Mouse (Mus musculus) forebrain, embryonic 15.5 days (tissue): ENCODE measurements around the gene Smyd3. TPM values are rescaled to one million over a fixed set of nuclear protein-coding genes. Genes with fewer than 3 reads are reported as not detected.

Experiments used
- ATAC-seq: fragments of 200-750 bp; cut with Nextera tagmentation; replicated peaks from 2 replicates; pipeline ENCODE4 v1.8.0; 2017; ENCODE audit warnings: mild to moderate bottlenecking, moderate TSS enrichment, moderate library complexity
- H3K27ac ChIP-seq: fragments of 300-500 bp; sonication (generic); replicated peaks from 2 replicates; pipeline ENCODE4 v1.5.1; 2015; ENCODE audit warnings: mild to moderate bottlenecking, inconsistent platforms
- H3K27me3 ChIP-seq: fragments of 300-500 bp; sonication (generic); 2 replicates; pipeline ENCODE4 v1.6.1; 2015; ENCODE audit warnings: inconsistent platforms
- H3K36me3 ChIP-seq: fragments of 300-500 bp; sonication (generic); 2 replicates; pipeline ENCODE4 v1.6.1; 2015; ENCODE audit warnings: mild to moderate bottlenecking, inconsistent platforms
- H3K4me1 ChIP-seq: fragments of 300-500 bp; sonication (generic); 2 replicates; pipeline ENCODE4 v1.6.1; 2015; ENCODE audit warnings: inconsistent platforms
- H3K4me2 ChIP-seq: fragments of 300-500 bp; sonication (generic); replicated peaks from 2 replicates; pipeline ENCODE4 v1.6.1; 2015; ENCODE audit warnings: mild to moderate bottlenecking, inconsistent platforms
- H3K4me3 ChIP-seq: fragments of 300-500 bp; sonication (generic); 2 replicates; pipeline ENCODE4 v1.5.1; 2015; ENCODE audit warnings: mild to moderate bottlenecking, inconsistent platforms
- H3K9ac ChIP-seq: fragments of 300-500 bp; sonication (generic); replicated peaks from 2 replicates; pipeline ENCODE4 v1.6.1; 2015; ENCODE audit warnings: mild to moderate bottlenecking, inconsistent platforms
- H3K9me3 ChIP-seq: fragments of 300-500 bp; sonication (generic); 2 replicates; pipeline ENCODE4 v1.6.1; 2016; ENCODE audit warnings: inconsistent platforms
- WGBS: fragments of 180-500 bp; shearing (Covaris S2); methylation state at CpG from one replicate; pipeline ENCODE4 v1.1.7; 2015; ENCODE audit warnings: mixed read lengths; 5-methylcytosine and 5-hydroxymethylcytosine counted together
- polyA plus RNA-seq: library from polyadenylated mRNA; unstranded; fragments of >200 nt; fragmentation: Nextera tagmentation; extraction: Ambion mirVana; gene quantifications from 2 replicates; pipeline ENCODE4 v1.2.1, GENCODE M21; 2015

Gene Smyd3
- polyA plus RNA-seq, 1 experiment from 2014 or later, result 25.8 TPM

- Histone ChIP-seq H3K9me3 (no peaks in the 10 kb centered on the region), H3K36me3 (no peaks in the 10 kb centered on the region), H3K4me1 (no peaks in the 10 kb centered on the region), H3K27ac (no peak overlapping the region), H3K4me2 (no peak overlapping the region), H3K9ac (no peak overlapping the region), H3K4me3 (no peak overlapping the region), H3K27me3 (no peaks in the 10 kb centered on the region)
- no peak for ATAC-seq
- WGBS, result 97% methylated on average over 5 of the region's 5 CpGs
These were observed 486.3 kb downstream of the Smyd3 start for GRCm38 (mm10) chr1:179031581-179031980.

- Histone ChIP-seq H3K36me3 (no peaks in the 10 kb centered on the region), H3K4me3 (no peak overlapping the region), H3K9me3 (no peaks in the 10 kb centered on the region), H3K4me1 (no peaks in the 10 kb centered on the region), H3K27me3 (no peaks in the 10 kb centered on the region), H3K27ac (no peak overlapping the region), H3K9ac (no peak overlapping the region), H3K4me2 (no peak overlapping the region)
- WGBS, result 89% methylated on average over 4 of the region's 4 CpGs
- no peak for ATAC-seq
These were observed 491.2 kb downstream of the Smyd3 start for GRCm38 (mm10) chr1:179026614-179027013.

- no peaks in the 10 kb centered on the region for H3K36me3 ChIP-seq
- WGBS, result 81% methylated on average over 4 of the region's 4 CpGs
- ATAC-seq, result no peak
These were observed 492.7 kb downstream of the Smyd3 start for GRCm38 (mm10) chr1:179025169-179025568.

GRCm38 (mm10) chr1:179023486-179023885, 494.4 kb downstream of the Smyd3 start:
- Histone ChIP-seq H3K27ac (no peak overlapping the region), H3K4me3 (no peak overlapping the region), H3K9ac (no peak overlapping the region), H3K4me1 (no peaks in the 10 kb centered on the region), H3K36me3 (no peaks in the 10 kb centered on the region), H3K27me3 (no peaks in the 10 kb centered on the region), H3K4me2 (no peak overlapping the region), H3K9me3 (no peaks in the 10 kb centered on the region)
- WGBS, result 92% methylated on average over 7 of the region's 7 CpGs
- ATAC-seq, result no peak

More at GRCm38 (mm10) chr1:179025169-179025568, 492.7 kb downstream of the Smyd3 start:
- Histone ChIP-seq H3K27ac (no peak overlapping the region), H3K27me3 (no peaks in the 10 kb centered on the region), H3K9me3 (no peaks in the 10 kb centered on the region), H3K4me2 (no peak overlapping the region), H3K9ac (no peak overlapping the region), H3K4me1 (no peaks in the 10 kb centered on the region), H3K4me3 (no peak overlapping the region)

- Histone ChIP-seq H3K36me3 (no peaks in the 10 kb centered on the region), H3K9me3 (no peaks in the 10 kb centered on the region), H3K4me2 (no peak overlapping the region), H3K27me3 (no peaks in the 10 kb centered on the region), H3K4me1 (0 out of 2 replicates have a peak, but pooled peaks cover 1% of the 10 kb centered on the region), H3K9ac (no peak overlapping the region), H3K27ac (no peak overlapping the region), H3K4me3 (no peak overlapping the region)
- 79% methylated on average over 10 of the region's 10 CpGs for WGBS
- ATAC-seq, result no peak
These were observed 500.4 kb downstream of the Smyd3 start for GRCm38 (mm10) chr1:179017428-179017827.

- H3K9me3 ChIP-seq, result no peaks in the 10 kb centered on the region
These were observed 504.8 kb downstream of the Smyd3 start for GRCm38 (mm10) chr1:179013021-179013420.

GRCm38 (mm10) chr1:179012273-179012672, 505.6 kb downstream of the Smyd3 start:
- H3K9ac ChIP-seq, result no peak overlapping the region
- no peak overlapping the region for H3K4me2 ChIP-seq
- H3K27me3 ChIP-seq, result no peaks in the 10 kb centered on the region
- 0 out of 2 replicates have a peak, but pooled peaks cover 7% of the 10 kb centered on the region for H3K4me1 ChIP-seq
- ATAC-seq, result no peak
- 67% methylated on average over 4 of the region's 4 CpGs for WGBS
- no peak overlapping the region for H3K4me3 ChIP-seq
- no peaks in the 10 kb centered on the region for H3K36me3 ChIP-seq
- H3K27ac ChIP-seq, result no peak overlapping the region
- no peaks in the 10 kb centered on the region for H3K9me3 ChIP-seq

More at GRCm38 (mm10) chr1:179013021-179013420, 504.8 kb downstream of the Smyd3 start:
- Histone ChIP-seq H3K9ac (no peak overlapping the region), H3K36me3 (no peaks in the 10 kb centered on the region), H3K27ac (no peak overlapping the region), H3K4me3 (no peak overlapping the region), H3K4me1 (0 out of 2 replicates have a peak, but pooled peaks cover 7% of the 10 kb centered on the region), H3K27me3 (no peaks in the 10 kb centered on the region), H3K4me2 (no peak overlapping the region)
- ATAC-seq, result no peak

- Histone ChIP-seq H3K4me3 (no peak overlapping the region), H3K4me2 (no peak overlapping the region), H3K27ac (no peak overlapping the region), H3K9me3 (no peaks in the 10 kb centered on the region), H3K4me1 (0 out of 2 replicates have a peak, but pooled peaks cover 7% of the 10 kb centered on the region), H3K9ac (no peak overlapping the region), H3K36me3 (no peaks in the 10 kb centered on the region), H3K27me3 (no peaks in the 10 kb centered on the region)
- no peak for ATAC-seq
- 93% methylated on average over 3 of the region's 3 CpGs for WGBS
These were observed 507.1 kb downstream of the Smyd3 start for GRCm38 (mm10) chr1:179010756-179011155.

GRCm38 (mm10) chr1:179009911-179010310, 507.9 kb downstream of the Smyd3 start:
- Histone ChIP-seq H3K9ac (no peak overlapping the region), H3K9me3 (no peaks in the 10 kb centered on the region), H3K27me3 (no peaks in the 10 kb centered on the region), H3K4me2 (no peak overlapping the region), H3K36me3 (no peaks in the 10 kb centered on the region), H3K4me1 (0 out of 2 replicates have a peak, but pooled peaks cover 7% of the 10 kb centered on the region), H3K27ac (no peak overlapping the region), H3K4me3 (no peak overlapping the region)
- ATAC-seq, result no peak
- 92% methylated on average over 3 of the region's 3 CpGs for WGBS

- H3K9me3 ChIP-seq, result no peaks in the 10 kb centered on the region
- peak overlapping the region; percentile 47; the same call in 1 of the 2 replicates for H3K27ac ChIP-seq
- no peak overlapping the region for H3K9ac ChIP-seq
- 53% methylated on average over 7 of the region's 7 CpGs for WGBS
- H3K4me1 ChIP-seq, result peaks cover 5% of the 10 kb centered on the region
- no peaks in the 10 kb centered on the region for H3K36me3 ChIP-seq
- H3K27me3 ChIP-seq, result no peaks in the 10 kb centered on the region
- no peak overlapping the region for H3K4me3 ChIP-seq
- no peak overlapping the region for H3K4me2 ChIP-seq
- peak; percentile 72 for ATAC-seq
These were observed 513.5 kb downstream of the Smyd3 start for GRCm38 (mm10) chr1:179004133-179004866.

- H3K27me3 ChIP-seq, result no peaks in the 10 kb centered on the region
- no peak for ATAC-seq
- H3K9ac ChIP-seq, result no peak overlapping the region
- no peaks in the 10 kb centered on the region for H3K9me3 ChIP-seq
- no peak overlapping the region for H3K4me2 ChIP-seq
- peaks cover 5% of the 10 kb centered on the region for H3K4me1 ChIP-seq
- no peak overlapping the region for H3K4me3 ChIP-seq
- H3K36me3 ChIP-seq, result no peaks in the 10 kb centered on the region
- no peak overlapping the region for H3K27ac ChIP-seq
- WGBS, result 64% methylated on average over 5 of the region's 5 CpGs
These were observed 514.3 kb downstream of the Smyd3 start for GRCm38 (mm10) chr1:179003406-179004132.

GRCm38 (mm10) chr1:178999876-179000528, 517.8 kb downstream of the Smyd3 start:
- Histone ChIP-seq H3K9me3 (no peaks in the 10 kb centered on the region), H3K4me3 (no peak overlapping the region), H3K27ac (no peak overlapping the region), H3K4me2 (no peak overlapping the region), H3K27me3 (no peaks in the 10 kb centered on the region), H3K36me3 (no peaks in the 10 kb centered on the region), H3K9ac (no peak overlapping the region), H3K4me1 (peaks cover 5% of the 10 kb centered on the region)
- 55% methylated on average over 9 of the region's 9 CpGs for WGBS
- ATAC-seq, result no peak
